Mouse (Mus musculus) lung, postnatal 0 days (tissue): Measurements from ENCODE around the gene Il1rn.

Experiments
- CTCF ChIP-seq: IDR thresholded peaks from 2 replicates; pipeline ENCODE4 v1.5.1; 2016; ENCODE audit warnings: antibody characterized with exemption, mild to moderate bottlenecking
- EP300 ChIP-seq: IDR thresholded peaks from 2 replicates; pipeline ENCODE4 v1.6.1; 2016; ENCODE audit warnings: antibody characterized with exemption, mild to moderate bottlenecking, control low read depth

- TF ChIP-seq CTCF: no peak
- TF ChIP-seq EP300: no peak
Measured at GRCm38 (mm10) chr2:24311302-24312001, 25.2 kb upstream of the Il1rn start.
